Mouse (Mus musculus) adipocyte (in vitro differentiated cells): ENCODE data around the gene Pif1.

Experiments used
- DNase-seq: peaks from one replicate; pipeline ENCODE4 v3.0.0-alpha.2; 2016; ENCODE audit warnings: low spot score

Gene Pif1

DNA sequence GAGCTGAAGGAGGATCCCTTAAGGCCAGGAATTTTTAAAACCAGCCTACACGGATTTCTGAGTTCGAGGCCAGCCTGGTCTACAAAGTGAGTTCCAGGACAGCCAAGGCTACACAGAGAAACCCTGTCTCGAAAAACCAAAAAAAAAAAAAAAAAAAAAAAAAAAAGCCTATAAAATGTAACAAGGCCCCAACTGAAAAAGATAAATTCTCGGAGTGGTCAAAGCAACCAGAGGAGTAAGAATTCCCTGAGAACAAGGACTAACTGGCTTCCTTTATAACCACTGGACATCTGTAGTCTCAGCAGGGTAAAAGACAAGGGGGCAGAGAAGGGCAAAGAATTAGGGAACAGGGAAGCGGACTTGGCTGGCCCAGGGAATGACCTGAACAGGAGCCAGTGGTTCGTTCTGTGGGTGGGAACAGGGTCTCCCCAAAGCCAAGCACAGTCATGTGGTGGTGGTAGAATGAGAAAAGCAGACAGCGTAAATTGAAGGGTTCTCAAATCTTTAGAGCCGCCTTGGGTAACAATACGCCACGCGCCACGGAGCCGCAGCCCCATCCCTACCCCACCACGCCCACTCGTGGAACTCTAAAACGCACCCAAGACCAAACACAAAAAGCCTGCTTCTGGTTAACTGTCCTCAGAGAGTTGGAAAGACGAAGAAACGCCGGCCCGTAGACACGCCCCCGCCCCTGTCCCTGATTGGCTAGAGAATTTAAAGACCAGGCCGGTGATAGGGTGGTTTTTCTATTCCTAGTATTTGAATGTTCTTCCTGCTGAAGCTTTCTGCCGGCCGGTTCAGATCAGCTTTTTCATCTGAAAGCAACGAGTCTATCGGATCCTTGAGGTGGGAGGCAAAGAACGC is at the start of gene Pif1:
Pif1 (plus strand) TSS at position 755 of the 864 bp plus-strand sequence.
- peak; percentile 70 for DNase-seq

DNA sequence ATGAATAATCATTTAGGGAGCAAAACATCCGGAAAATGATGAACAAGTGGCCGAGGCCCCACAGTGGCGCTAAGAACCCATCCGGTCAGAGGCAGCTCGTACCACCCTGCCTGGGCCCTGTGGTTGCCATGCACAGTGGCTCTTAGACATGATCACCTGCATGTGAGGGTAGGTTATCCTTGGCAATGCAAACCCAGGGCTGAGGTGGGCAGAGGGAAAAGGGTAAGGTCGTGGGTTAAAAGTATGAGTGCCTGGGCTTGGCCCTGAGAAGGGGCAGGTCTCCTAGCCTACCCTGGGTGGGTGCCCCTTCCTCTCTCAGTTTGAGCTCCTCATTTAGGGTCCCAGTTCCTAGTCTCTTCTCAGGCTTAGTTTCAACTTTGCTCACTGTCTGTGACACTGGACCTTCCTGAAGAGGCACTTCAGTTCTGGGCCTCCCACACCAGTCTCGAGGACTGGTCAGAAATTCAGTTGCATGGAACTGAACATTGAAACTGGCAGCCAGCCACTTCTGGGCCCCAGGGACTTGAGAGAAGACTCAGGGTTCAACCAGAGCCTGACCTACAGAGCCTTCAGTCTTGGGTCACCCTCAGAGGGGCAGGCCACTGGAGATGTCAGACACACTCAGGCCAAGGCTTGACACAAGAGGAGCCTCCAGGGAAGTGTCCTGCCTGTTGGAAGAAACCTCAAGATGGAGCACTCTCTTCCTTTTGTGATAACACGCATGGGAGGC is 48.9 kb upstream of the Pif1 start:
- DNase-seq: peak; percentile 74

DNA sequence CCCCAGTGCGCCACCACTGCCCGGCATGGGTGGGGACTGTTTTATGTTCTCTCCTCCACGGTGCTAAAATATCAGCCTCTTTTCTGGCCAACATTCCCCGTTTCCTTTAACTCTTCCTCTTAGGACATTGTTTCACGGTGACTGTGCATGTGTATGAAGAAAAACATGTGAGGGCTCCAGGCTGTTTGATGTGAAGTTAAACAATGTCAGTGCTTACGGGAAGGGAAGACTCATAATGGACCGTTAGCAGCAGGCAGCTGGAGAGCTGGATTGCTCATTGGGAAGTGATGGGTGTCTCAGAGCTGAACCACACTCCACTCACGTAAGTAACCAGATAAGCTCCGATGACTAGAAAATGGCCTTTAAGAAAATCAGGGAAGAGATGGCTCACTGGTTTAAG is 47.3 kb upstream of the Pif1 start:
- DNase-seq: no peak

DNA sequence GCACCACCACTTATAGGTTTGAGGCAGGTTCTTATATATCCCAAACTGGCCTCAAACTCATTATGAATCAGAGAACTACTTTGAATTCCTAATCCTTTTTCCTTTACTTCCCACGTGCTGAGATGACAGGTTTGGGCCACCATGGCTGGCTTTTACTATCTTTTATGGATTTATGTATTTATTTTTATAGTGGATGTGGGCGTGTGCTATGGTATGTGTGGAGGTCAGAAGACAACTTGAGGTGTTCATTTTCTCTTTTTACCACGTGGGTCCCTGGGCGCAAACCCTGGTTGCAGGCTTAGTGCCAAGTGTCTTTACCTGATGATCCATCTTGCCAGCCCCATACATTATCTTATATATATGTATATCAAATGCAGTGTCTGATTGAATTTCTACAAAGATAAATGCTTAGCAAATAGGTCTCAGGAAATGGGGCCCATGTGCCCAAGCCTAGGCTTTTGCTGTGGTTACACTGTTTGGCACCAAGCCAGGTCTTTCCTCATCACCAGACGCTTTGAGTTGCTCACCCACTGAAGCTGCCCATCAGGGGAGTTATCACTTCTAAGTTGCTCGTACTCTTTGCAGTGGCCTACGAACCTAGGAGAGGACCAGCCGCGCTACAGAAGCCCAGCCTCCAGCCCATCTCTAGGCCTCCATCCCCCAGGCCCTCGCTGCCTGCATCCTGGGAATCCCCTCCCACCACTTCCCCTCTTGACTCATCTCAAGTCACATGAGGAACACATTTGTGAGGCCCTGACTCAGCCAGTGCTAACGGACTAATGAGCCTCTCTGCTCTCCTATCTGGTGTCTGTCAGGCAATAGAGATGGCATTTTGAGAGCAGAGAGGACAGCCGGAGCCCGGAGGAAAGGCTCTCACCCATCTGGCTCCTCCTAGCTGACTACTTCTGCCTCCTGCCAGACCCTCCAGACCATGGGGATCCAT is 45.6 kb upstream of the Pif1 start:
- DNase-seq: peak; percentile 78

DNA sequence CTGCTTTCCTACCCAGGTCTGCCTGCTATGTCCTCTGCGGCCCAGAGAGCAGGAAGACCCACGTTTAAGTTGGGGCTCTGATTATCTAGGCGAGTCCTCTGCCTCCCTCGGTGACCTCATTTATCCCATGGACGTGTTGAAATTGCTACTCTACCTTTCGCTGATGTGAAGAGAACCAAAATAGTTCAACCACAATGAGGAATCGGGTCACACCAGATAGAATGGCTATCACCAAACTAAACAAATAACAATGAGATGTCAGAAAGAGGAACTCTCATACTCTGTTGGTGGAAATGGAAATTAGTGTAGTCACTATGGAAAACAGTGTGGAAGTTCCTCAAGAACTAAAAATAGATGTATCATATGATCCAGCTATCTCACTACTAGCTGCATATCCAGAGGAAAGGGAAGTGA is 44.8 kb upstream of the Pif1 start:
- no peak for DNase-seq

DNA sequence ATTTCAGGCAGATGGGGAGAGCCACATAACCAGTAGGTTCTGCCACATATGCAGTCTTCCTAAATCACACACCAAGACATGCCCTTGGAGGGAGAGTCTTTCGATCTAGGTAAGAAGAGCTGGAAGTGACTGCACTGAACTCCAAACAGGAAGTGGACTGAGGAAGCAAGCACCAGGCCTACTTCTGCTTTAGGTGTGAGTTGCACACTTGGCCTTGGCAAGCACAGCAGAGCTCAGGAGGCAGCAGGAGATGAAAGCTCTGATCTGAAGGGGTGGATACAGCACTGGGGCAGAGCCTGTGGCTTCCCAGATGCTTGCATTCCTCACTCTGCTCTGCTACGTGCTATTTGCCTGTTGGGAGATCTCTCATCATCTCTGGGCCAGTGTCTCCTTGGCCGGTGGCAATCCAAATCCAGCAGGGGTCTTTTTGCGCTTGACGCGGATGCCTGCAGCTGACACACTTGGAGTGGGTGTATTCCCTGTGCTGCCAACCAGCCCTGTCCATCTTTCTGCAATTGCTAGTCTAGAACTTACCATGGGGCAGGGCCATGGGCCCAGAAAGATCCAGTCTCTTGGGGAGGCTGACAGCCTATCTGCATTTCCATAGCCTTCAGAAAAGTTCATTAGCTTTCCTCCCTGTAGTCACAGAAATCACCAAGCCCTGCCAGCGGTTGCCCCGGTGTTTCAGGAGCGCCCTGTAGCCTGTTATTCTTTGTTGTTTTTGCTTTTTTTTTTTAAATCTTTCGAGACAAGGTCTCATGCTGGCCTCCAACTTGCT is 41.1 kb upstream of the Pif1 start:
- DNase-seq: no peak

DNA sequence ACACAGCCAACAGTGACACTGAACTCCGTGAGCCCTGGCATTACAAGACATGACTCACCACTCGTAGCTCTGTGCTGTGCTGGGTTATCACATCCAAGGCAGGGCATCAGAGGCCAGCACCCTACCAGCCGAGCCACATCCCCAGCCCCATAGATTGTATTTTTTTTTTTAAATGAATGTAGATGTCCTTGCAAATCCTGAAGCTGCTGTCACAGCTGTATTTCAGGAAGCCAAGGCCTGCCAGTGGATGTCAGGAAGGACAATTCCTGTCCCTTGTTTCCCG is 40.6 kb upstream of the Pif1 start:
- DNase-seq: peak; percentile 76

DNA sequence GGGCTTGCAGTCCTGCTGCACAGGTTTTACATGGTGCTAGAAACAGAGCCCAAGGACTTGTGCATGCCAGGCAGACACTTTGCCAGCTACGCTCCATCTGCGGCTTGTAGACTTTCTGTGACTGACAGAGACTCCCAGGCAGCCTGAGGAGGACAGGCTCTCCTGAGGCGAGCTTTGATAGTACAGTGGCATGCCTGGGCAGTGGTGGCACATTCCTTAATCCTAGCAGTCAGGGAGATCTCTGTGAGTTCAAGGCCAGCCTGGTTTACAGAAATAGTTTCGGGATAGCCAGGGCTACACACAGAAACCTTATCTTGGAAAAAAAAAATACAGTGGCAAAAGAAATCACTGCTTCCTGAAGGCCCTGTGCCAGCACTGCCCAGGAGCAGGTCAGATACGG is 39.8 kb upstream of the Pif1 start:
- DNase-seq: no peak

DNA sequence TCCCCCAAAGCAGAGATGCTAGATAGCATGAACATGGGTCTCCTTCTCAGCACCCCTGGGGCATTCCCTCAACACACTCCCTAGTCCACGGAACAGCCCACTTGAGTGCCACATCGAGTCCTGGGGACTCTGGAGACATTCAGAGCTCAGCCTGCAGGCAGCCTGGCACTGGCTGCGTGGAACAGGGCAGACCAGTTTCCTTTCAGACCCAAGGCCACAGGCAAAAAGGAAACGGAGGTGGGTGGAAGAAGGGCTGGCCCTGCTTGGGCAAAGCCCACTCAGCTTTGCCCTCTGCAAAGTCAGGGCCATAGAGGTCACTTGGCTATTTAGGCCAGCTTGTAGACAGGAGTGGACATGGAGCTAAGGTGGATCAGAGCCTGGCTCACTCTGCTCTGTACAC is 39.1 kb upstream of the Pif1 start:
- DNase-seq: no peak

DNA sequence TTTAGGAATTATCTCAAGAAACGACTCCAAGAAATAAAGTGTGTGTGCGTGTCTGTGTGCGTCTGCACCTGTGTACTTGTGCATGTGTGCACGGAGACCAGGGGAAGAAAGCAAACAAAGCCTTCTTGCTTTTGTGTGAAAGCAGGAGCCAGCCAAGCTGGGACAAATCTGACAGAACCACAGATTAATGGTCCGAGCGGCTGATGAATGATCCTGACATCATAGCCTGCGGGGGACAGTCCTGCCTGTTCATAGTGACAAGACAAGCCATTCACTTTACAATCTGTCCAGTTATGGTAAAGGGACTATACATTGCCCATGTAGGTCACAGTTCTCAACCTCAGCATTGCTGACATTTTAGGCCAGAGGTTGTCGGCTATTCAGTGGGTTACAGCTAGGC is 38.6 kb upstream of the Pif1 start:
- DNase-seq: no peak

DNA sequence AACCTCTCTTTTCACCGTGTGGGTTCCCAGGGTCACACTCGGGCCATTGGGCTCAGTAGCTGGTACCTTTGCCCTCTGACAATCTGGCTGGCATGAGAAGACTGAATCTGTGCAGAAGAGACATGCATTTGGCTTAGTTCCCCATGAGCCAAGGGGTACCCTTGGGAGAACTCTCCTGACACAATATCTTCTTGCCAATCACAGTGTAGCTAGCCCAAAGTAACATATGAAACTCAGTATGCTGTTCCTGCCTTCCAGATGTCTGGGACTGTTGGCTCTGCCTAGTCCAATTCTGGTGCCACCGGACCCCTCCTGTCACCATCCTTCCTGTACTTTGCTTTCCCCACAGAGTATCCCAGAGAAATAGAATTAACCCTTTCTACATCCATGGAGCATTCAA is 37.8 kb upstream of the Pif1 start:
- peak; percentile 84 for DNase-seq

DNA sequence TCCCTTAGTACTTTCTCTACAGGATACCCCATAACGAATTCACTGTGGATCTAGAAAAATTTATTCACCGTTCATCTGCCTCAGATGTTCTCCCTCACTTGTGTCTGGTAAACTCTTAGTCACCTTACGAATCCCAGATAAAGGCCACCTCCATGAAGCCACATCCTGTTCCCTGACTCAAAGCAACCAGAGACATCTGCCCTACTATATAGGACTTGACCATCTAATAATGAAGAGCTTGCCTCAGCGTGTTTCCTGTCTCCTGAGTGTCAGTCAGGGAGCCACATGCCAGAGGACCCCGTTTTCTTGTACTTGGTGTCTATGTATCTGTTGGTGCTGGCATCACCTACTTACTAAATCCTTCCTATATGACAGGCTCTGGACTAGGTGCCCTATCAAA is 37.3 kb upstream of the Pif1 start:
- DNase-seq: no peak

DNA sequence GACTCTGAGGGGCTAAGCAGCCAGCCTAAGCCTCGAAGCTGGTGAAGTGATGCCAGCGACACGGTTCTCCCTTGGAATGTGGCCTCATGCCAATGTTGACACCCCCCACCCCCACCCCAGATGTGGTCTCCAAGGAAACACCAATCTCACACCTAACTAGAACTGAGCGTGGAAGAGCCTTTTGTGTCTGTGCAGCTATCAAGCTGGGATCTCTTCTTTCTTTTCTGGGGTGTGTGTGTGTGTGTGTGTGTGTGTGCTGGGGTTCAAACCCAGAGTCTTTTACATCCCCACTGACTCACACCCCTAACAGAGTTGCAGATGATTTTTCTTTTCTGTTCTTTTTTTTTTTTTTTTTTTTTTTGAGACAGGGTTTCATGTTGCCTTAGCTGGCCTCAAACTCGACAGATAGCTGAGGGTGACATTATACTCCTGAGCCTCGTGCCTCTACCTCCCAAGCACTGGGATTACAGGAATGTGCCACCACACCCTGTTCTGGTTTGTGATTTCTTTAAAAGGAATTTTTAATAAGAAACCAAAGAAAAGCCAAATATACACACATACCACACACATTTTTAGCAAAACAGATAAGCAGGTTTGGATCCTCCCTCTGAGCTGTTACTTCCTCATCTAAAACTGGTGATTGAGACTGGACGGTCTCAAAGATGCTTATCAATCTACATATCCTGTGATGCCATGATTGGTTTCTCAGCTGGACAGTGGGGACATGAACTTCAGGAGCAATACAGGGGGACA is 36.7 kb upstream of the Pif1 start:
- DNase-seq: no peak

DNA sequence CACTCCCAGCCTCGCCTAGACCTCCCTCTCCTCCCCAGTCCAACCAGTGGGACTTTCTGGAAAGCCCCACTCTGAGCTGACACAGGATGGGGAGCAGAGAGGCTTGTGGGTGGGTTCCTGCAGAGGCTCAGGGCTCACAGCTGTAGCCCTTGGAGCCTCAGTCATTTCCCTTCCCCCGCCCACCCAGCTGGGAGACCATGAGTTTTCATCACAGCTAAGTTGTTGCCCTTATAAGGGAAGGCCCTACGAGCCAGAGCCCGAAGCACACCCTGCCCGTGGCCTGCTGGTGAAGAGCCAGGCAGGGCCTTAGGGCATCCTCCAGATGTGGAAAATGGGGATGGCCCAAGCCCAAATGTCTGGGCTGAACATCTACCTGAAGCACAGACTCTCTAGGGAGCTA is 35.9 kb upstream of the Pif1 start:
- peak; percentile 89 for DNase-seq

DNA sequence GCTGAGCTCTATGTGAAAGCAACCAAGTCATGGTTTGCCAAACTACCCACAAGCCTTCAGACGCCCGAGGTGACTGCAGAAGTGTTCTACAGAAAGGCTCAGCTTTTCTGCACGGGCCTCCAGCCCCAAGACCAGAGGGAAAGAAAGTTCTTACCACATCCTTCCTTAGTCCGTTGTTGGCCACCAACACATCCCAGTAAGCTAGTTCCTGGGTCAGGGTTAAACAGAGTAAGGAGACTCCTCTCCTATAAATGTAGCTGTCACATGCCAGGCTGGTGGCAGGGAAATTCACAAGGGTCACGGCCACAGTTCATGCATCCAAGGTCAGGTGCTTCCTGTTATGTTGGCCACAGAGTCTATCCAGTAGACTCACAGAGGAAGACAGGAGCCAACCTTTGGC is 34.8 kb upstream of the Pif1 start:
- no peak for DNase-seq

DNA sequence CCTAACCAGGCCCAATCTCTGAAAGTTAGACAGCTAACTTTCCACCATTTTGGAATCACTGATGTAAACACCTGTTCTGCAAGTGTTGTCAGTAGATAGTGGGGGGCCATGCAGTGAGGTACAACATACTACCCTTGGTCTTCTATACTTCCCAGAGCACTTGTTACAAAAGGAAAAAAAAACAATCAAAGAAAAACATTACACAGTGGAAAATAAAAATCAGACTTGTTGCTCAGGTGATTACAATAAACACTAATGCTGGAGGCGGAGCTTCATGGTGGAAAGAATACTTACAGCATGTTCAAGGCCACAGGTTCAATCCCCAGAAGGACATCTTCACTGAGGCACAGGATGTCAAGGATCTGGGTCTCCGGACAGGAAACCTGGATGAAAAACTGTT is 34.2 kb upstream of the Pif1 start:
- no peak for DNase-seq

DNA sequence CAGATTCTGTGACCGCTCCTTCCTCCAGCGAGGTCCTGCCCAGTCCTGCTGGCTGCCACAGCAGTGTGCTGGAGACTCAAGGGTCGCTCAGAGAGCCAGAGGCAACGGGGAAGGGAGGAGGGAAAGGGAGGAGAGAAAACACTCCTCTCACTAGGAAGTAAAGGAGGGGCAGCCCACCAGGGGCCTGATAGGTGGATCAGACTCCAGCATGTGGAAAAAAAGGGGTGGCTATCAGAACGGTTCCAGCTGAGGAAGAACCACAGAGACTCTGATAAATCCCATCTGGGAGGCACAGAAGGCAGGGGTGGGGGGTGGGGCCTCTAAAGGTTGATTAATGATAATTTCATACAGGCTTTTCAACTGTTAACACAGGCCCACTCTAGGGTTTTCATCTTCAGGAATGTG is 32.0 kb upstream of the Pif1 start:
- no peak for DNase-seq

DNA sequence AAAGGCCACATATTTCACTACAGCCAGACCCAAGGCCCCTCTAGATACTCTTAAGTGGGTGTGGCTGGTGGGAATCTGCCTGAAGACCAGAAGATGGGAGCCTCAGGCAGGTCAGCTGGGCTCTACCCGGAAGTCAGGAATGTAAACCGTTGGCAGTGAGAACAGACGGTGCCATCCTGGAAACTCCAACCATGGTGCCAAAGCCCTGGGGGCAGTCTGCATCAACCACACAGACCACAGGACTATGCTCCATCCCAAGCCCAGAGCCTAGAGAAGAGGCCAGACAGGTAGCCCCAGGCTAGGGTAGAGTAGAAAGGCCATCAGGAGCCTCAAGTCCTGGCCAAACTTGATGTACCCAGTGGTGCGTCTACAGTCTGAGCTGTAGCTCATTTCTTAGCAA is 31.3 kb upstream of the Pif1 start:
- DNase-seq: no peak

DNA sequence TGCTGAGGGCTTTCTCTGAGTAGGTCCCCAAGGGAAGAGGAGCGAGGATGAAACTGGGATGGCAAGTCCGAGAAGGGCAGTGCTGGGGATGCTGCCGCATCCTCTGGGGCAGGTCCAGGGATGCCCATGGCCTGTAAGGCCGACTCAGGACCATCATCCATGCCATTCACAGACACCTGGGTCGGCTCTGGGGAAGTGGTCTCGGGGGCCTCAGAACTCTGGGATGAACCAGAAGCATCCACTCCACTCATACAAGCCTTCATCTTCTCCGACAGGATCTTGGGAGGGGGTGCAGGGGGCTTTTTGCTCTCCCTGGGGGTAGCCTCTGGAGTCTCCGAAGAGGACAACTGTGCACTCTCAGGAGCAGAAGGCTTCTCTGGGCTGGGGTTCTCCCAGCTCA is 30.6 kb upstream of the Pif1 start:
- no peak for DNase-seq

DNA sequence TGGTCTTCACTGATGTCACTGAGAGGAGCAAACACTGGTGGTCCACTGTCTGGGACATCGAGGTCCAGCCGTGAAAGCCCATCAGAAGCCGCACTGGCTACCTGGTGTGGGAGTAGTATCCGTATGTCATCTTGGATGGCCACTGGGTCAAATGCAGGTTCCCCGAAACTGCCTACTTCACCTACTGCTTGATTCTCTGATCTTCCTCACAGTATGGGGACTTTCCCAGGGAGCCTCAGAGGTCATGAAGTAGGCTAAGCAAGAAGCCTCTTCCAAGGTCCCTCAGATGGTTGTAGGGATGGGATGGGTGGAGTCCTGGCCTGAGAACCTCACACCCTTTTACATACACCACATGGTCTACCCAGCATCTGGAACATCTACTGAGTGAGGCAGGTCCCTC is 30.0 kb upstream of the Pif1 start:
- DNase-seq: no peak

DNA sequence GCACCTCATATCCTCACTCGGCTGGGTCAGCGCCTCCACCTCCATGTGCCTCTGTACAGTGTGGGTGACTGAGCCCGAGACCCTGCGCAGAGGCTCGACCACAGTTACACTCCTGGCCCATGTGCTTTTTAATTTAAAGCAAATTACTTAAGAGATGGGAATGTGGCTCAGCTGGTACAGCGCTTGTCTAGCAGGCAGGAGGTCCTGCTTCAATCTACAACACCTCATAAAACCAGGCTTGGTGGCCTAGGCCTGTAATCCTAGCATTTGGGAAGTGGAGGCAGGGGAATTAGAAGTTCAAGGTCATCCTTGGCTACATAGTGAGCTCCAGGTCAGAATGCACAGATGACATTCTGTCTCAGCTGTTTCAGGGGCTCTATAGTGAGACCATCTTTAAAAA is 28.2 kb upstream of the Pif1 start:
- DNase-seq: no peak
